Mouse (Mus musculus) MEL (cell line): ENCODE measurements around the gene Synpo2l.

Experiments
- EP300 ChIP-seq, 2 experiments: IDR thresholded peaks; 2 replicates each; pipeline ENCODE4 v1.6.1; 2011; ENCODE audit warnings: improper control_type of control experiment in 2 of 2, low read length in 2 of 2, low read depth in 1 of 2, mild to moderate bottlenecking in 1 of 2
- JUND ChIP-seq: IDR thresholded peaks from 2 replicates; pipeline ENCODE4 v1.6.1; 2011; ENCODE audit warnings: low read depth, mild to moderate bottlenecking, improper control_type of control experiment, low read length
- POLR2A ChIP-seq, 2 experiments: IDR thresholded peaks; 2 replicates each; pipeline ENCODE4 v1.6.1; 2011 to 2012; ENCODE audit warnings: low read length in 2 of 2, mild to moderate bottlenecking in 2 of 2, control low read depth in 1 of 2, improper control_type of control experiment in 1 of 2, low read depth in 1 of 2, moderate library complexity in 1 of 2; ENCODE audit not compliant: control insufficient read depth in 1 of 2, insufficient read depth in 1 of 2, poor library complexity in 1 of 2

GRCm38 (mm10) chr14:20695761-20696520 is 27.8 kb upstream of the Synpo2l start:
- TF ChIP-seq JUND, result no peak
- no peak for TF ChIP-seq EP300 (IDR thresholded peaks at IDR 0.05; ENCODE audit: low read depth in 1 of 2, low read length in 2 of 2)
- no peak for TF ChIP-seq POLR2A (IDR thresholded peaks at IDR 0.05; ENCODE audit: control insufficient read depth in 1 of 2, insufficient read depth in 1 of 2, low read depth in 1 of 2, low read length in 2 of 2, poor library complexity in 1 of 2)
